8 mouse cellular contexts compared by ENCODE assay signal in genomic region chr11:100646265-100646664, GRCm38 (mm10). TPM values are rescaled to one million over a fixed set of nuclear protein-coding genes. Genes with fewer than 3 reads are reported as not detected.
DNase-seq lines count a peak whose midpoint lies in the region; TF ChIP-seq lines count a peak whose summit lies in the region.
"Had no signal": no experiment of that assay in that cellular context is flagged by ENCODE, and none has a peak within 500 bp of the region (broad histone marks: within the 10 kb centered on the region; RNA-seq: fewer than 3 reads in every experiment).

No protein-coding gene starts in this region.

- TF ChIP-seq POLR2A in ES-Bruce4 (IDR thresholded peaks at IDR 0.05; ENCODE audit: insufficient read depth, low read length): no peak

- no peak overlapping the region for H3K4me3 ChIP-seq in ES-Bruce4 (ENCODE audit: low read depth, low read length)
- H3K4me3 ChIP-seq: midbrain, embryonic 12.5 days had no signal

- peak; percentile 51 for DNase-seq in kidney, adult 18-20 months
- DNase-seq in kidney, adult 11 months: no peak
- DNase-seq in ZHBTc4 (ENCODE audit: low read depth, low spot score): peak; percentile 91
- peak; percentile 39 to 81 for DNase-seq in kidney, postnatal 36 days
- DNase-seq in spleen, adult 12 weeks (ENCODE audit: low spot score): peak; percentile 37
- DNase-seq in right cerebral cortex, postnatal 25 days: no peak

- H3K27ac ChIP-seq in ES-Bruce4 (ENCODE audit: insufficient read depth, low read length): no peak overlapping the region
- H3K27ac ChIP-seq: midbrain, embryonic 12.5 days had no signal

- H3K4me1 ChIP-seq in ES-Bruce4 (ENCODE audit: control insufficient read depth, insufficient read depth, low read length): no peaks in the 10 kb centered on the region
- H3K4me1 ChIP-seq: midbrain, embryonic 12.5 days had no signal

- TF ChIP-seq EP300 in ES-Bruce4 (IDR thresholded peaks at IDR 0.05; ENCODE audit: insufficient read depth, low read depth, low read length): 0 out of 2 replicates have a peak, but pooled peaks have one; percentile 48

- peak; percentile 96 for TF ChIP-seq CTCF in ES-Bruce4 (IDR thresholded peaks at IDR 0.05; ENCODE audit: low read depth, low read length)

- H3K27me3 ChIP-seq in ES-Bruce4 (ENCODE audit: control insufficient read depth, insufficient read depth, low read length, poor library complexity, severe bottlenecking): no peaks in the 10 kb centered on the region

- no peaks in the 10 kb centered on the region for H3K9me3 ChIP-seq in ES-Bruce4 (replicated peaks; ENCODE audit: control insufficient read depth, insufficient read depth, low read length, poor library complexity, severe bottlenecking)
- H3K9me3 ChIP-seq: midbrain, embryonic 12.5 days had no signal

- no peaks in the 10 kb centered on the region for H3K36me3 ChIP-seq in ES-Bruce4 (ENCODE audit: control insufficient read depth, insufficient read depth, low read length, poor library complexity, severe bottlenecking)
- H3K36me3 ChIP-seq: midbrain, embryonic 12.5 days had no signal

- H3K9ac ChIP-seq in ES-Bruce4 (ENCODE audit: low read depth, poor library complexity, severe bottlenecking): no peak overlapping the region
- H3K9ac ChIP-seq: midbrain, embryonic 12.5 days had no signal

RNA-seq across cellular contexts. Expression of gene Dnajc7, which starts 26.3 kb away (rescaled TPM):
- polyA plus RNA-seq in ES-Bruce4 (2011; ENCODE audit: insufficient read depth, insufficient read length, low read depth, missing spikeins): 369 and 376 TPM in 2 replicates

RNA-seq across cellular contexts. Expression of gene Nkiras2, which starts 27.2 kb away (rescaled TPM):
- polyA plus RNA-seq in ES-Bruce4 (2011; ENCODE audit: insufficient read depth, insufficient read length, low read depth, missing spikeins): 29.1 and 30.0 TPM in 2 replicates

RNA-seq across cellular contexts. Expression of gene Zfp385c, which starts 46.0 kb away (rescaled TPM):
- 1.0 and 1.9 TPM in 2 replicates for polyA plus RNA-seq in ES-Bruce4 (2011; ENCODE audit: insufficient read depth, insufficient read length, low read depth, missing spikeins)

RNA-seq across cellular contexts. Expression of gene Dhx58, which starts 57.8 kb away (rescaled TPM):
- 1.5 and 1.8 TPM in 2 replicates for polyA plus RNA-seq in ES-Bruce4 (2011; ENCODE audit: insufficient read depth, insufficient read length, low read depth, missing spikeins)

Comparison
In these comparisons a context has a peak if more than half of its experiments do, and no peak if none do; other contexts are left out.
1. DNase-seq: peak in kidney, adult 18-20 months (single experiment), ZHBTc4 (single experiment), kidney, postnatal 36 days (2 of 2) and spleen, adult 12 weeks (single experiment); none in kidney, adult 11 months (single experiment) and right cerebral cortex, postnatal 25 days (single experiment).